Comparison of ENCODE assay signal across 26 mouse cellular contexts in the genomic region with DNA sequence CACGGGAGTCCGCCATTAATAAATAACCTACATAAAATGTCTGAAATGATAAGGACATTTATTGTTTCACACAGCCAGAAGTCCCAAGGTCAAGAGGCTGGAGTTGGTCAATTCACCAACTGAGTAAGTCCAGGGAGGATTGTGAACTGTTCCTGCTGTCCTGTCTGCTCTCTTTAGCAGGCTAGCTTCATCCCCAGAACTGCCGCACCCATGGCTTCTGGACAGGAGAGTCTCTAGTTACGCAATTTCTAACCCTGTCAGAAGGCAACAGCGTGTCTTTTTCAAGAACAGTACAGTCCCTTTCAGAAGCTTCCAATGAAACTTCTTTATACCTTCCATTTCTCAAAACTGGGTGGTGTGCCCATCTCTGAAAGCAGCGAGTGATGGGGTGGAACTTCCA. TPM values are rescaled to one million over a fixed set of nuclear protein-coding genes. Genes with fewer than 3 reads are reported as not detected.
A peak's percentile ranks its signal among the peaks of the same experiment; 100 is the strongest.
DNase-seq lines count a peak whose midpoint lies in the region; ATAC-seq and TF ChIP-seq lines count a peak whose summit lies in the region.
"Had no signal": no experiment of that assay in that cellular context is flagged by ENCODE, and none has a peak within 500 bp of the region (broad histone marks: within the 10 kb centered on the region; RNA-seq: fewer than 3 reads in every experiment).

No protein-coding gene starts in this region.

- no peaks in the 10 kb centered on the region for H3K4me1 ChIP-seq in lung, adult 2 months (ENCODE audit: control insufficient read depth, insufficient read depth, low read length)
- no peaks in the 10 kb centered on the region for H3K4me1 ChIP-seq in intestine, postnatal 0 days (replicated peaks; ENCODE audit: control insufficient read depth, insufficient read depth, low read length)

- peak overlapping the region; percentile 97; the same call in 1 of the 2 replicates for H3K27ac ChIP-seq in intestine, postnatal 0 days (ENCODE audit: low read depth, low read length)
- H3K27ac ChIP-seq: embryonic facial prominence, embryonic 15.5 days; forebrain, embryonic 10.5 days; gastrocnemius, adult 2 months; heart, embryonic 10.5 days; hindbrain, embryonic 12.5 days had no signal

- no peak overlapping the region for H3K4me3 ChIP-seq in lung, adult 2 months (replicated peaks; ENCODE audit: extremely low read depth, low read depth, low read length)
- no peak overlapping the region for H3K4me3 ChIP-seq in intestine, postnatal 0 days (ENCODE audit: low read depth, low read length)
- H3K4me3 ChIP-seq: embryonic facial prominence, embryonic 15.5 days; erythroblast, embryonic 14.5 days; forebrain, embryonic 10.5 days; gastrocnemius, adult 2 months; heart, embryonic 10.5 days; hindbrain, embryonic 12.5 days had no signal

- H3K9ac ChIP-seq in intestine, postnatal 0 days (ENCODE audit: low read depth, low read length): no peak overlapping the region
- H3K9ac ChIP-seq: embryonic facial prominence, embryonic 15.5 days; hindbrain, embryonic 12.5 days had no signal

- no peak for ATAC-seq in intestine, postnatal 0 days
- ATAC-seq: forebrain, embryonic 14.5 days; Patski had no signal

- H3K9me3 ChIP-seq in intestine, postnatal 0 days (ENCODE audit: control insufficient read depth): no peaks in the 10 kb centered on the region
- H3K9me3 ChIP-seq: embryonic facial prominence, embryonic 15.5 days; forebrain, embryonic 10.5 days; heart, embryonic 10.5 days; hindbrain, embryonic 12.5 days had no signal

- peak; percentile 9 to 10 for DNase-seq in lung, adult 18-20 months
- no peak for DNase-seq in lung, adult 2 months
- peak; percentile 24 for DNase-seq in urinary bladder, postnatal 14 days (ENCODE audit: low spot score)
- DNase-seq in urinary bladder, postnatal 4 days (ENCODE audit: low spot score in 2 of 2): no peak
- DNase-seq in adrenal gland, adult 8-10 months: no peak
- no peak for DNase-seq in liver
- DNase-seq: adrenal gland, postnatal 10 days; cerebellum, adult 11 months; cerebellum, adult 8-10 months; cerebellum, postnatal 14 days; embryo, embryonic 11 days; gastrocnemius, adult 2 months; gastrocnemius, postnatal 25 days; heart, postnatal 10 days; heart, postnatal 4 days had no signal

- no peaks in the 10 kb centered on the region for H3K36me3 ChIP-seq in intestine, postnatal 0 days (ENCODE audit: control insufficient read depth, insufficient read depth)
- H3K36me3 ChIP-seq: embryonic facial prominence, embryonic 15.5 days; forebrain, embryonic 10.5 days; heart, embryonic 10.5 days; hindbrain, embryonic 12.5 days had no signal

- 81% methylated on average over 6 of the region's 6 CpGs for WGBS in lung, adult 2 months
- WGBS in intestine, postnatal 0 days: 54% methylated on average over 6 of the region's 6 CpGs

- H3K4me2 ChIP-seq in intestine, postnatal 0 days (replicated peaks; ENCODE audit: low read depth): peak overlapping the region; percentile 28
- H3K4me2 ChIP-seq: embryonic facial prominence, embryonic 15.5 days; hindbrain, embryonic 12.5 days had no signal

- no peak for TF ChIP-seq POLR2A in lung, adult 2 months (IDR thresholded peaks at IDR 0.05; ENCODE audit: borderline replicate concordance, extremely low read depth, low read depth, low read length)

- H3K27me3 ChIP-seq in intestine, postnatal 0 days (replicated peaks; ENCODE audit: control insufficient read depth, insufficient read depth, low read length): no peaks in the 10 kb centered on the region; the same call in 1 of the 2 replicates
- H3K27me3 ChIP-seq: CH12.LX had no signal

- no peak for TF ChIP-seq CTCF in lung, adult 2 months (IDR thresholded peaks at IDR 0.05; ENCODE audit: insufficient read depth, low read length)
- no peak for TF ChIP-seq CTCF in intestine, postnatal 0 days (IDR thresholded peaks at IDR 0.05; ENCODE audit: low read depth)

RNA-seq across cellular contexts. Expression of a gene that starts 1.9 kb away (rescaled TPM):
- polyA plus RNA-seq in lung, adult 2 months (2012; rRNA removed): 3.5 and 5.5 TPM in 2 replicates
- 87.8 and 91.4 TPM in 2 replicates for polyA plus RNA-seq in intestine, postnatal 0 days (2015; fragmentation: Nextera tagmentation; extraction: Ambion mirVana)
- 1 to 10 TPM; 4.9 to 8.1 (median 6.9) TPM for total RNA-seq in adrenal gland, adult 8-10 months (2022)
- total RNA-seq: CH12.LX; common myeloid progenitor, adult 5-6 weeks; granulocyte monocyte progenitor cell, adult 5-6 weeks had no signal
- polyA plus RNA-seq: erythroblast, embryonic 14.5 days had no signal

Comparison
In these comparisons a context has a peak if more than half of its experiments do, and no peak if none do; other contexts are left out.
1. DNase-seq: peak in lung, adult 18-20 months (2 of 2) and urinary bladder, postnatal 14 days (single experiment); none in lung, adult 2 months (single experiment), urinary bladder, postnatal 4 days (0 of 2), adrenal gland, adult 8-10 months (single experiment) and liver (single experiment).
2. RNA of a gene that starts 1.9 kb away (polyA plus RNA-seq): 87.8 to 91.4 TPM in intestine, postnatal 0 days; 3.5 to 5.5 TPM in lung, adult 2 months; every median in the first group is over 10 times any median in the second.